Mouse (Mus musculus) lung, embryonic 14.5 days (tissue): ENCODE measurements around the gene Mrps17. TPM values are rescaled to one million over a fixed set of nuclear protein-coding genes. Genes with fewer than 3 reads are reported as not detected.
A peak's percentile ranks its signal among the peaks of the same experiment; 100 is the strongest.
"Not testable (repeated sequence)": the region's sequence is repeated elsewhere in the genome, so short reads cannot be mapped to it uniquely, and the experiment has no call there.

Experiments used
- ATAC-seq: fragments of 200-750 bp; cut with Nextera tagmentation; 2 replicates; pipeline ENCODE4 v1.8.0; 2017; ENCODE audit warnings: mild to moderate bottlenecking, moderate TSS enrichment, moderate library complexity; ENCODE audit not compliant: insufficient read depth
- DNase-seq: peaks from one replicate; pipeline ENCODE4 v3.0.0-alpha.2; 2015
- H3K27ac ChIP-seq: fragments of 300-500 bp; sonication (generic); 2 replicates; pipeline ENCODE4 v1.5.1; 2014; ENCODE audit warnings: low read depth, mild to moderate bottlenecking, moderate library complexity
- H3K27me3 ChIP-seq: fragments of 300-500 bp; sonication (generic); 2 replicates; pipeline ENCODE4 v1.6.1; 2014; ENCODE audit warnings: low read length, control low read depth; ENCODE audit not compliant: insufficient read depth
- H3K36me3 ChIP-seq: fragments of 300-500 bp; sonication (generic); 2 replicates; pipeline ENCODE4 v1.6.1; 2014; ENCODE audit warnings: control low read depth; ENCODE audit not compliant: insufficient read depth
- H3K4me1 ChIP-seq: fragments of 300-500 bp; sonication (generic); 2 replicates; pipeline ENCODE4 v1.6.1; 2014; ENCODE audit warnings: antibody characterized with exemption, control low read depth; ENCODE audit not compliant: insufficient read depth
- H3K4me2 ChIP-seq: fragments of 300-500 bp; sonication (generic); 2 replicates; pipeline ENCODE4 v1.6.1; 2014; ENCODE audit warnings: mild to moderate bottlenecking
- H3K4me3 ChIP-seq: fragments of 300-500 bp; sonication (generic); 2 replicates; pipeline ENCODE4 v1.5.1; 2014; ENCODE audit warnings: low read depth, low read length
- H3K9ac ChIP-seq: fragments of 300-500 bp; sonication (generic); 2 replicates; pipeline ENCODE4 v1.6.1; 2014
- H3K9me3 ChIP-seq: fragments of 300-500 bp; sonication (generic); 2 replicates; pipeline ENCODE4 v1.6.1; 2016; ENCODE audit warnings: low read depth, low read length, control low read depth
- CTCF ChIP-seq: IDR thresholded peaks from 2 replicates; pipeline ENCODE4 v1.5.1; 2016; ENCODE audit warnings: antibody characterized with exemption, low read depth
- WGBS: fragments of 180-500 bp; shearing (Covaris S2); extraction: QIAGEN DNeasy Blood & Tissue Kit; methylation state at CpG from one replicate; pipeline ENCODE4 v1.1.7; 2014; 5-methylcytosine and 5-hydroxymethylcytosine counted together
- polyA plus RNA-seq: library from polyadenylated mRNA; unstranded; fragments of >200 nt; fragmentation: Nextera tagmentation; extraction: Ambion mirVana; gene quantifications from 2 replicates; pipeline ENCODE4 v1.2.1, GENCODE M21; 2014

Mrps17 gene
- 187 and 196 TPM in 2 replicates for polyA plus RNA-seq

- DNase-seq (peak; percentile 97), ATAC-seq (peak; percentile 99)
- peak within 1 kb of the TSS; percentile 46 for H3K27ac ChIP-seq
- H3K4me2 ChIP-seq = peak within 1 kb of the TSS; percentile 76
- 0 out of 2 replicates have a peak, but pooled peaks cover 6% of the 10 kb centered on the region for H3K4me1 ChIP-seq
- H3K4me3 ChIP-seq = peak within 1 kb of the TSS; percentile 74
- no peaks in the 10 kb centered on the region for H3K27me3 ChIP-seq
- no peaks in the 10 kb centered on the region for H3K9me3 ChIP-seq
- peaks cover 30% of the 10 kb centered on the region; the same call in 1 of the 2 replicates for H3K36me3 ChIP-seq
- WGBS = under 1% methylated on average over 33 of the region's 33 CpGs
- H3K9ac ChIP-seq = peak within 1 kb of the TSS; percentile 78
- no peak; the same call in 1 of the 2 replicates for TF ChIP-seq CTCF
Observed at GRCm38 (mm10) chr5:129715326-129715861, at the start of gene Mrps17. TSS of gene Mrps17 (plus strand) at chr5:129715497.

GRCm38 (mm10) chr5:129666271-129666909 is 48.9 kb upstream of the Mrps17 start:
- H3K4me1 ChIP-seq = 0 out of 2 replicates have a peak, but pooled peaks cover 6% of the 10 kb centered on the region
- 91% methylated on average over 10 of the region's 10 CpGs for WGBS
- no peaks in the 10 kb centered on the region for H3K27me3 ChIP-seq

GRCm38 (mm10) chr5:129667851-129668250 is 47.4 kb upstream of the Mrps17 start:
- DNase-seq (no peak), ATAC-seq (no peak)
- H3K36me3 ChIP-seq = no peaks in the 10 kb centered on the region
- no peaks in the 10 kb centered on the region for H3K9me3 ChIP-seq
- no peak overlapping the region for H3K4me3 ChIP-seq
- H3K27ac ChIP-seq = no peak overlapping the region
- 85% methylated on average over 4 of the region's 4 CpGs for WGBS
- no peaks in the 10 kb centered on the region for H3K27me3 ChIP-seq
- TF ChIP-seq CTCF = no peak
- no peak overlapping the region for H3K4me2 ChIP-seq
- no peak overlapping the region for H3K9ac ChIP-seq
- H3K4me1 ChIP-seq = 0 out of 2 replicates have a peak, but pooled peaks cover 6% of the 10 kb centered on the region

More at GRCm38 (mm10) chr5:129666271-129666909, 48.9 kb upstream of the Mrps17 start:
- DNase-seq (no peak), ATAC-seq (no peak)
- H3K9ac ChIP-seq = no peak overlapping the region
- H3K36me3 ChIP-seq = no peaks in the 10 kb centered on the region
- no peak overlapping the region for H3K4me2 ChIP-seq
- no peaks in the 10 kb centered on the region for H3K9me3 ChIP-seq
- no peak for TF ChIP-seq CTCF
- no peak overlapping the region for H3K4me3 ChIP-seq
- H3K27ac ChIP-seq = no peak overlapping the region

- under 1% methylated on average over 31 of the region's 31 CpGs for WGBS
- Histone ChIP-seq H3K9me3 (no peaks in the 10 kb centered on the region), H3K9ac (peak overlapping the region; percentile 84), H3K27ac (no peak overlapping the region), H3K4me3 (peak overlapping the region; percentile 78), H3K4me2 (peak overlapping the region; percentile 71), H3K36me3 (no peaks in the 10 kb centered on the region), H3K4me1 (0 out of 2 replicates have a peak, but pooled peaks cover 6% of the 10 kb centered on the region), H3K27me3 (no peaks in the 10 kb centered on the region)
- ATAC-seq = peak; percentile 80; the same call in 1 of the 2 replicates
- DNase-seq = peak; percentile 17
- TF ChIP-seq CTCF = no peak
Observed at GRCm38 (mm10) chr5:129669453-129670035, 45.8 kb upstream of the Mrps17 start.

- H3K27me3 ChIP-seq = no peaks in the 10 kb centered on the region
- 0 out of 2 replicates have a peak, but pooled peaks cover 6% of the 10 kb centered on the region for H3K4me1 ChIP-seq
- under 1% methylated on average over 23 of the region's 23 CpGs for WGBS
- H3K36me3 ChIP-seq = no peaks in the 10 kb centered on the region
- peak within 1 kb of the TSS; percentile 71 for H3K4me2 ChIP-seq
- no peak for TF ChIP-seq CTCF
- no peak within 1 kb of the TSS for H3K27ac ChIP-seq
- peak within 1 kb of the TSS; percentile 78 for H3K4me3 ChIP-seq
- ATAC-seq = peak; percentile 91
- no peaks in the 10 kb centered on the region for H3K9me3 ChIP-seq
- DNase-seq = peak; percentile 90
- peak within 1 kb of the TSS; percentile 84 for H3K9ac ChIP-seq
Observed at GRCm38 (mm10) chr5:129670036-129670458, 45.2 kb upstream of the Mrps17 start, which contains the start of gene Zfp11. TSS of gene Zfp11 (minus strand) at chr5:129670099.

GRCm38 (mm10) chr5:129685141-129685540 is 30.2 kb upstream of the Mrps17 start:
- H3K4me3 ChIP-seq, H3K9me3 ChIP-seq, H3K36me3 ChIP-seq, H3K27me3 ChIP-seq, H3K4me2 ChIP-seq, H3K4me1 ChIP-seq, H3K9ac ChIP-seq, H3K27ac ChIP-seq, ATAC-seq, DNase-seq: not testable (repeated sequence)
- 97% methylated on average over 5 of the region's 5 CpGs for WGBS

GRCm38 (mm10) chr5:129687621-129688020 is 27.7 kb upstream of the Mrps17 start:
- no peak for TF ChIP-seq CTCF
- Histone ChIP-seq H3K27me3 (no peaks in the 10 kb centered on the region), H3K9me3 (no peaks in the 10 kb centered on the region), H3K4me3 (no peak overlapping the region), H3K4me2 (no peak overlapping the region), H3K9ac (no peak overlapping the region), H3K36me3 (no peaks in the 10 kb centered on the region), H3K4me1 (no peaks in the 10 kb centered on the region), H3K27ac (no peak overlapping the region)
- 80% methylated on average over 7 of the region's 7 CpGs for WGBS
- DNase-seq = no peak
- ATAC-seq = no peak
